Mouse (Mus musculus): ENCODE results near the gene Pomc.

GRCm38 (mm10) chr12:3982257-3982656, 27.5 kb downstream of the Pomc start:
- TF ChIP-seq CTCF (IDR thresholded peaks at IDR 0.05; ENCODE audit: extremely low read depth, insufficient read length, insufficient replicate concordance, low read depth, low read length) (no peak), POLR2A (IDR thresholded peaks at IDR 0.05; ENCODE audit: low read depth, low read length) (no peak)

Measured in small intestine, adult 2 months (tissue).